Mouse (Mus musculus) fibroblast of lung, adult 2 months (primary cell): ENCODE results near the gene Hp.

Experiments used
- DNase-seq: peaks from one replicate; pipeline ENCODE4 v3.0.0-alpha.2; 2011; ENCODE audit warnings: low read depth

Gene Hp

GRCm38 (mm10) chr8:109563881-109564280 is 15.1 kb downstream of the Hp start:
- DNase-seq = no peak

- DNase-seq = no peak
Observed at GRCm38 (mm10) chr8:109551663-109552062, 27.3 kb downstream of the Hp start.

DNA sequence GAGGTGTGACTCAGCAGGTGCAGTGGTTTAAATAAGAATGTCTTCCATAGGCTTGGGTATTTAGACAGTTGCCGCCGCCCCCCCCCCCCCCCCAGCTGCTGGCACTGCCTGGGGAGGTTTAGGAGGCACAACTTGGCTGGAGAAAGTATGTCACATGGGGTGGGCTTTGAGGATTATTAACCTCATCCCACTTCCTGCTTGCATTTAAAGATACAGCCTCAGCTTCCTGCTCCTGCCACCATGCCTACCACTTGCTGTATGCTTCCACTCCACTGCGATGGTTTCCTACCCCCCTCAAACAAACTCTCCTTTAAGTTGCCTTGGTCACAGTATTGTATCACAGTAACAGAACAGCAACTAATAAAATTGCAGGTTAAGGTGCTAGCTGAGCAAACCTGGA is 34.9 kb downstream of the Hp start:
- DNase-seq = no peak

DNA sequence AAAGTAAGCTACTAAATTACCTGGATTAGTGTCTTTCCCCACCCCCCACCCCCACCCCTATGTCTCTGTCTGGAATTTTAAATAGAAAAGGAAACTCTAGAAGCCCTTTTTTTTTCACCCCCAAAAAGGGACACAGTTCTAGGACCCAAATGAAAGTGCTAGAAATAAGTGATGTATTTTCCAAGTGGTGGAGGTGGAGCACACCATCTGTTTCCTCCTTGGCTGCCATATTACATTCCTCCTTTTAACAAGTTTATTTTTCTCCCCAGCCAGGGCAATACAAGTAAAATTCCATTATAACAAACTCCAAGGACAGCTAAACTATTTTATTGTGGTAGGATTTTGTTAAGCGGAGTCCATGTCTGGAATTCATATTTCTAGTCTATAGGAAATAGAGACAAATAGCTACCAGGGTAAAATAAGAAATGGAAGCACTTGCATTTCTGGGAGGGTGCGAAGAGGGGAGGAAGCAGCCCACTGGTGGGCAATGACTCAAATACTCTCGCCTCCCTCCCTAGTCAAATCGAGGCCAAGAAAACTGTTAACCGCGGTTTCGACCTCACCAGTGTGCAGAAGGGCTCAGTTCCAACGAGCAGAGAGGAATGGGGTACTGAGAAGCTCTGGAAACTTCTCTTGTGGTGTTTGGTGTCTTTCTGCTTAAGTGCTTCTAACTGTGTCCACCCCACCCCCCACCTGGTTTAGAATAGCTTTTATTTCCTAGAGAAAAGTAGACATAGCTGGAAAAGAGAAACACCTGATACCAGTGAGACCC is 36.0 kb downstream of the Hp start:
- peak; percentile 21 for DNase-seq

- DNase-seq = no peak
Observed at GRCm38 (mm10) chr8:109542165-109542564, 36.8 kb downstream of the Hp start.

- peak; percentile 32 for DNase-seq
Observed at GRCm38 (mm10) chr8:109536703-109537102, 42.3 kb downstream of the Hp start.

GRCm38 (mm10) chr8:109535140-109535990 is 43.6 kb downstream of the Hp start:
- DNase-seq = no peak
